Mouse (Mus musculus) urinary bladder, postnatal 10 days (tissue): ENCODE data around the gene Gpr37l1.
"Not testable (repeated sequence)": the region's sequence is repeated elsewhere in the genome, so short reads cannot be mapped to it uniquely, and the experiment has no call there.

Experiments used
- DNase-seq: peaks from one replicate; pipeline ENCODE4 v3.0.0; 2022; ENCODE audit warnings: low spot score

The Gpr37l1 gene

GRCm38 (mm10) chr1:135167435-135167834 lies at the start of gene Gpr37l1:
TSS of gene Gpr37l1 (minus strand) at chr1:135167681.
- no peak for DNase-seq

- no peak for DNase-seq
These were observed 46.5 kb upstream of the Gpr37l1 start for GRCm38 (mm10) chr1:135213772-135214640.

- DNase-seq: no peak
These were observed 42.9 kb upstream of the Gpr37l1 start for GRCm38 (mm10) chr1:135210421-135210820.

GRCm38 (mm10) chr1:135208716-135209115 lies 41.2 kb upstream of the Gpr37l1 start:
- no peak for DNase-seq

GRCm38 (mm10) chr1:135206586-135207339 lies 39.3 kb upstream of the Gpr37l1 start:
- DNase-seq: no peak

GRCm38 (mm10) chr1:135205257-135205656 lies 37.8 kb upstream of the Gpr37l1 start:
- DNase-seq: no peak

- no peak for DNase-seq
These were observed 37.0 kb upstream of the Gpr37l1 start for GRCm38 (mm10) chr1:135204196-135205126.

GRCm38 (mm10) chr1:135200400-135200799 lies 32.9 kb upstream of the Gpr37l1 start:
- DNase-seq: no peak

- no peak for DNase-seq
These were observed 31.7 kb upstream of the Gpr37l1 start for GRCm38 (mm10) chr1:135199014-135199819.

- DNase-seq: no peak
These were observed 30.9 kb upstream of the Gpr37l1 start for GRCm38 (mm10) chr1:135198412-135198811.

GRCm38 (mm10) chr1:135195907-135196440 lies 28.5 kb upstream of the Gpr37l1 start:
- DNase-seq: no peak

GRCm38 (mm10) chr1:135194335-135194734 lies 26.9 kb upstream of the Gpr37l1 start:
- not testable (repeated sequence) for DNase-seq

- no peak for DNase-seq
These were observed 21.7 kb upstream of the Gpr37l1 start for GRCm38 (mm10) chr1:135189186-135189585.

GRCm38 (mm10) chr1:135188197-135188596 lies 20.7 kb upstream of the Gpr37l1 start:
- no peak for DNase-seq

GRCm38 (mm10) chr1:135187016-135187415 lies 19.5 kb upstream of the Gpr37l1 start:
- DNase-seq: not testable (repeated sequence)

GRCm38 (mm10) chr1:135186427-135186826 lies 18.9 kb upstream of the Gpr37l1 start:
- no peak for DNase-seq

- no peak for DNase-seq
These were observed 18.5 kb upstream of the Gpr37l1 start for GRCm38 (mm10) chr1:135185936-135186335.

- DNase-seq: no peak
These were observed 16.6 kb upstream of the Gpr37l1 start for GRCm38 (mm10) chr1:135183941-135184570.

GRCm38 (mm10) chr1:135183448-135183847 lies 16.0 kb upstream of the Gpr37l1 start:
- DNase-seq: no peak

GRCm38 (mm10) chr1:135182975-135183374 lies 15.5 kb upstream of the Gpr37l1 start:
- no peak for DNase-seq
